Mouse (Mus musculus) mouse trophoblast stem cell (cell line): ENCODE measurements around the gene Olfr1357.

Experiments used
- in situ Hi-C, 2 experiments: fragments of 300-500 bp; cut with MseI, MboI; formaldehyde crosslinking; loops; 2 replicates in 1 of 2; 3 replicates in 1 of 2; pipeline ENCODE4 v1.15.1; 2025

The Olfr1357 gene

GRCm38 (mm10) chr10:78583347-78583746 lies 34.5 kb downstream of the Olfr1357 start:
- in situ Hi-C loops = no loop called here

- in situ Hi-C loops = no loop called here
These were observed 36.8 kb downstream of the Olfr1357 start for GRCm38 (mm10) chr10:78581121-78581520.

GRCm38 (mm10) chr10:78578204-78578603 lies 39.7 kb downstream of the Olfr1357 start:
- in situ Hi-C loops = no loop called here

- in situ Hi-C loops = no loop called here
These were observed 41.3 kb downstream of the Olfr1357 start for GRCm38 (mm10) chr10:78576435-78577184.

- in situ Hi-C loops = no loop called here
These were observed 42.2 kb downstream of the Olfr1357 start for GRCm38 (mm10) chr10:78575690-78576089.

- in situ Hi-C loops = no loop called here
These were observed 42.7 kb downstream of the Olfr1357 start for GRCm38 (mm10) chr10:78575105-78575632.

- in situ Hi-C loops = no loop called here
These were observed 43.4 kb downstream of the Olfr1357 start, which contains the start of gene Ilvbl for GRCm38 (mm10) chr10:78574250-78575104. TSS of gene Ilvbl (plus strand) at chr10:78574346.

GRCm38 (mm10) chr10:78573226-78573625 lies 44.6 kb downstream of the Olfr1357 start:
- in situ Hi-C loops = no loop called here

GRCm38 (mm10) chr10:78570897-78571296 lies 47.0 kb downstream of the Olfr1357 start:
- in situ Hi-C loops = no loop called here

- in situ Hi-C loops = no loop called here
These were observed 47.5 kb downstream of the Olfr1357 start for GRCm38 (mm10) chr10:78570416-78570815.

GRCm38 (mm10) chr10:78569686-78570085 lies 48.2 kb downstream of the Olfr1357 start:
- in situ Hi-C loops = no loop called here

GRCm38 (mm10) chr10:78569191-78569590 lies 48.7 kb downstream of the Olfr1357 start:
- in situ Hi-C loops = no loop called here

- in situ Hi-C loops = no loop called here
These were observed 52.8 kb downstream of the Olfr1357 start for GRCm38 (mm10) chr10:78565070-78565469.
